Mouse (Mus musculus) midbrain, embryonic 10.5 days (tissue): Measurements from ENCODE around the gene Tbc1d8. TPM values are rescaled to one million over a fixed set of nuclear protein-coding genes. Genes with fewer than 3 reads are reported as not detected.

Source experiments
- DNase-seq: peaks from one replicate; pipeline ENCODE4 v3.0.0-alpha.2; 2017; ENCODE audit warnings: low spot score
- H3K27ac ChIP-seq: fragments of 300-500 bp; sonication (generic); replicated peaks from 2 replicates; pipeline ENCODE4 v1.5.1; 2016; ENCODE audit warnings: mild to moderate bottlenecking
- H3K27me3 ChIP-seq: fragments of 300-500 bp; sonication (generic); 2 replicates; pipeline ENCODE4 v1.6.1; 2016; ENCODE audit warnings: low read depth, mild to moderate bottlenecking; ENCODE audit not compliant: poor library complexity, severe bottlenecking
- H3K36me3 ChIP-seq: fragments of 300-500 bp; sonication (generic); 2 replicates; pipeline ENCODE4 v1.6.1; 2016; ENCODE audit warnings: mild to moderate bottlenecking, moderate library complexity
- H3K4me1 ChIP-seq: fragments of 300-500 bp; sonication (generic); 2 replicates; pipeline ENCODE4 v1.6.1; 2016
- H3K4me3 ChIP-seq: fragments of 300-500 bp; sonication (generic); 2 replicates; pipeline ENCODE4 v1.5.1; 2016; ENCODE audit warnings: mild to moderate bottlenecking, moderate library complexity
- H3K9me3 ChIP-seq: fragments of 300-500 bp; sonication (generic); replicated peaks from 2 replicates; pipeline ENCODE4 v1.6.1; 2016; ENCODE audit warnings: mild to moderate bottlenecking
- WGBS: fragments of 180-500 bp; shearing (Covaris S2); methylation state at CpG from one replicate; pipeline ENCODE4 v1.1.7; 2016; 5-methylcytosine and 5-hydroxymethylcytosine counted together
- polyA plus RNA-seq: library from polyadenylated mRNA; unstranded; fragments of >200 nt; fragmentation: Nextera tagmentation; extraction: Ambion mirVana; gene quantifications from 2 replicates; pipeline ENCODE4 v1.2.1, GENCODE M21; 2016

The Tbc1d8 gene
- polyA plus RNA-seq, 1 experiment from 2014 or later = 5.9 TPM

- H3K27me3 ChIP-seq = peaks cover 11% of the 10 kb centered on the region; the same call in 1 of the 2 replicates
- no peak overlapping the region for H3K27ac ChIP-seq
- no peaks in the 10 kb centered on the region for H3K9me3 ChIP-seq
- no peak for DNase-seq
- peaks cover 6% of the 10 kb centered on the region for H3K4me1 ChIP-seq
- 21% methylated on average over 15 of the region's 15 CpGs for WGBS
- H3K4me3 ChIP-seq = no peak overlapping the region
- H3K36me3 ChIP-seq = no peaks in the 10 kb centered on the region
Observed at GRCm38 (mm10) chr1:39335561-39336196, 142.9 kb downstream of the Tbc1d8 start.

- Histone ChIP-seq H3K9me3 (no peaks in the 10 kb centered on the region), H3K27me3 (peaks cover 7% of the 10 kb centered on the region; the same call in 1 of the 2 replicates), H3K4me1 (peaks cover 6% of the 10 kb centered on the region), H3K27ac (no peak overlapping the region), H3K4me3 (no peak overlapping the region), H3K36me3 (no peaks in the 10 kb centered on the region)
- DNase-seq = no peak
- whole genome bisulfite sequencing = 86% methylated on average over 4 of the region's 4 CpGs
Observed at GRCm38 (mm10) chr1:39332456-39332855, 146.1 kb downstream of the Tbc1d8 start.

- no peaks in the 10 kb centered on the region for H3K9me3 ChIP-seq
- H3K4me3 ChIP-seq = no peak overlapping the region
- H3K36me3 ChIP-seq = no peaks in the 10 kb centered on the region
- peaks cover 6% of the 10 kb centered on the region for H3K4me1 ChIP-seq
- WGBS = 96% methylated on average over 7 of the region's 7 CpGs
- DNase-seq = no peak
- H3K27ac ChIP-seq = no peak overlapping the region
- no peaks in the 10 kb centered on the region for H3K27me3 ChIP-seq
Observed at GRCm38 (mm10) chr1:39330857-39331594, 147.5 kb downstream of the Tbc1d8 start.

GRCm38 (mm10) chr1:39327546-39327945 lies 151.0 kb downstream of the Tbc1d8 start:
- H3K4me1 ChIP-seq = no peaks in the 10 kb centered on the region
- no peak overlapping the region for H3K4me3 ChIP-seq
- no peak overlapping the region for H3K27ac ChIP-seq
- no peaks in the 10 kb centered on the region for H3K9me3 ChIP-seq
- WGBS = 87% methylated on average over 7 of the region's 7 CpGs
- DNase-seq = no peak
- no peaks in the 10 kb centered on the region for H3K27me3 ChIP-seq
- no peaks in the 10 kb centered on the region for H3K36me3 ChIP-seq

- no peaks in the 10 kb centered on the region for H3K4me1 ChIP-seq
- no peak for DNase-seq
- no peaks in the 10 kb centered on the region for H3K9me3 ChIP-seq
- no peak overlapping the region for H3K4me3 ChIP-seq
- H3K36me3 ChIP-seq = no peaks in the 10 kb centered on the region
- no peak overlapping the region for H3K27ac ChIP-seq
- 91% methylated on average over 6 of the region's 6 CpGs for WGBS
- H3K27me3 ChIP-seq = no peaks in the 10 kb centered on the region
Observed at GRCm38 (mm10) chr1:39325228-39325627, 153.3 kb downstream of the Tbc1d8 start.

GRCm38 (mm10) chr1:39321954-39322353 lies 156.6 kb downstream of the Tbc1d8 start:
- Histone ChIP-seq H3K4me1 (no peaks in the 10 kb centered on the region), H3K36me3 (no peaks in the 10 kb centered on the region), H3K27ac (no peak overlapping the region), H3K9me3 (no peaks in the 10 kb centered on the region), H3K27me3 (no peaks in the 10 kb centered on the region), H3K4me3 (no peak overlapping the region)
- 88% methylated on average over 6 of the region's 6 CpGs for WGBS
- no peak for DNase-seq

Other genes starting within 250 kb of the Tbc1d8 start
- gene Rpl31, start 110.9 kb downstream of the Tbc1d8 start, polyA plus RNA-seq = 416 and 468 TPM in 2 replicates
- 18.8 and 20.9 TPM in 2 replicates for gene Cnot11, start 56.2 kb upstream of the Tbc1d8 start, polyA plus RNA-seq
- 21.6 and 24.3 TPM in 2 replicates for gene Rnf149, start 98.7 kb upstream of the Tbc1d8 start, polyA plus RNA-seq
- gene Creg2, start 172.7 kb upstream of the Tbc1d8 start, polyA plus RNA-seq = 0.57 and 0.76 TPM in 2 replicates
- gene Rfx8, start 242.2 kb upstream of the Tbc1d8 start, polyA plus RNA-seq = 0.20 and 0.39 TPM in 2 replicates